Mouse (Mus musculus) frontal cortex, postnatal 14 days (tissue): ENCODE data around the gene Arl15.

Source experiments
- DNase-seq, 2 experiments: peaks; one replicate each; pipeline ENCODE4 v3.0.0; 2022; ENCODE audit warnings: low spot score in 2 of 2

Arl15 gene

GRCm38 (mm10) chr13:113984491-113984890 lies 190.2 kb downstream of the Arl15 start:
- DNase-seq: no peak

GRCm38 (mm10) chr13:113986864-113987562 lies 192.7 kb downstream of the Arl15 start:
- no peak for DNase-seq

GRCm38 (mm10) chr13:113990247-113990646 lies 195.9 kb downstream of the Arl15 start:
- DNase-seq: no peak

- no peak for DNase-seq
Observed at GRCm38 (mm10) chr13:113990701-113991100, 196.4 kb downstream of the Arl15 start.

- no peak for DNase-seq
Observed at GRCm38 (mm10) chr13:113993066-113993465, 198.8 kb downstream of the Arl15 start.

- no peak for DNase-seq
Observed at GRCm38 (mm10) chr13:113994586-113994985, 200.3 kb downstream of the Arl15 start.

GRCm38 (mm10) chr13:113995490-113996236 lies 201.4 kb downstream of the Arl15 start:
- DNase-seq: no peak

- DNase-seq: no peak
Observed at GRCm38 (mm10) chr13:113998811-113999210, 204.5 kb downstream of the Arl15 start.

- no peak for DNase-seq
Observed at GRCm38 (mm10) chr13:114003463-114003862, 209.2 kb downstream of the Arl15 start.

- no peak for DNase-seq
Observed at GRCm38 (mm10) chr13:114004191-114004590, 209.9 kb downstream of the Arl15 start.

GRCm38 (mm10) chr13:114009786-114010185 lies 215.5 kb downstream of the Arl15 start:
- no peak for DNase-seq

GRCm38 (mm10) chr13:114010521-114010920 lies 216.2 kb downstream of the Arl15 start:
- no peak for DNase-seq

GRCm38 (mm10) chr13:114011019-114011418 lies 216.7 kb downstream of the Arl15 start:
- no peak for DNase-seq

GRCm38 (mm10) chr13:114017928-114018327 lies 223.6 kb downstream of the Arl15 start:
- no peak for DNase-seq

- no peak for DNase-seq
Observed at GRCm38 (mm10) chr13:114023541-114023940, 229.2 kb downstream of the Arl15 start.

GRCm38 (mm10) chr13:114026306-114026705 lies 232.0 kb downstream of the Arl15 start:
- no peak for DNase-seq

- DNase-seq: no peak
Observed at GRCm38 (mm10) chr13:114026751-114027150, 232.4 kb downstream of the Arl15 start.

- DNase-seq: no peak
Observed at GRCm38 (mm10) chr13:114048071-114048470, 253.8 kb downstream of the Arl15 start.

- DNase-seq: no peak
Observed at GRCm38 (mm10) chr13:114048688-114049087, 254.4 kb downstream of the Arl15 start.

- no peak for DNase-seq
Observed at GRCm38 (mm10) chr13:114051151-114051850, 257.0 kb downstream of the Arl15 start.

- DNase-seq: no peak
Observed at GRCm38 (mm10) chr13:114052426-114053205, 258.3 kb downstream of the Arl15 start.

GRCm38 (mm10) chr13:114053261-114053660 lies 259.0 kb downstream of the Arl15 start:
- DNase-seq: no peak
